ENCODE assay signal across 30 mouse cellular contexts in genomic region chr3:145055138-145055537, GRCm38 (mm10). TPM values are rescaled to one million over a fixed set of nuclear protein-coding genes. Genes with fewer than 3 reads are reported as not detected.
"Had no signal": no experiment of that assay in that cellular context is flagged by ENCODE, and none has a peak within 500 bp of the region (broad histone marks: within the 10 kb centered on the region; RNA-seq: fewer than 3 reads in every experiment).

No protein-coding gene starts in this region.

RNA-seq across cellular contexts. Expression of gene Clca1, which starts 22.6 kb away (rescaled TPM):
- total RNA-seq: heart, postnatal 10 days; heart, postnatal 25 days; heart, postnatal 36 days; heart, postnatal 4 days; hematopoietic stem cell, adult 5-6 weeks; hindbrain, postnatal 0 days; layer of hippocampus, adult 2 months; layer of hippocampus, adult 8-10 months; layer of hippocampus, postnatal 10 days; layer of hippocampus, postnatal 14 days; layer of hippocampus, postnatal 25 days; layer of hippocampus, postnatal 36 days; left cerebral cortex, adult 18-20 months; left cerebral cortex, adult 2 months; left cerebral cortex, adult 8-10 months had no signal
- polyA plus RNA-seq: heart, embryonic 11.5 days; heart, embryonic 12.5 days; heart, embryonic 13.5 days; heart, embryonic 15.5 days; heart, postnatal 0 days; hindbrain, embryonic 10.5 days; hindbrain, embryonic 11.5 days; hindbrain, embryonic 12.5 days; hindbrain, embryonic 13.5 days; hindbrain, embryonic 14.5 days; hindbrain, embryonic 15.5 days; hindbrain, embryonic 16.5 days; hindbrain, postnatal 0 days; inflammation-experienced regulatory T-cells, adult 6 months; kidney, postnatal 0 days had no signal

RNA-seq across cellular contexts. Expression of gene Clca2, which starts 44.1 kb away (rescaled TPM):
- total RNA-seq: hematopoietic stem cell, adult 5-6 weeks; hindbrain, postnatal 0 days; layer of hippocampus, adult 18-20 months; layer of hippocampus, adult 2 months; layer of hippocampus, adult 8-10 months; layer of hippocampus, postnatal 25 days; layer of hippocampus, postnatal 36 days; left cerebral cortex, adult 18-20 months; left cerebral cortex, adult 2 months; left cerebral cortex, adult 8-10 months had no signal
- polyA plus RNA-seq: hindbrain, embryonic 15.5 days; hindbrain, embryonic 16.5 days; hindbrain, postnatal 0 days; inflammation-experienced regulatory T-cells, adult 6 months had no signal
